Mouse (Mus musculus) central nervous system, embryonic 18 days (tissue): ENCODE results near the gene Hist1h2ao. TPM values are rescaled to one million over a fixed set of nuclear protein-coding genes. Genes with fewer than 3 reads are reported as not detected.

Source experiments
- polyA plus RNA-seq: library from polyadenylated mRNA; depleted of rRNA; stranded (reverse); fragments of >200 nt; gene quantifications from 2 replicates; pipeline ENCODE4 v1.2.3, GENCODE M21; 2012; rRNA removed

Hist1h2ao gene
- polyA plus RNA-seq = not detected in 2 replicates

GRCm38 (mm10) chr13:21810073-21810472 is at the start of gene Hist1h2ao, which contains the start of gene Hist1h2bq:
Gene Hist1h2ao (plus strand): TSS chr13:21810465.
Gene Hist1h2bq (minus strand): TSS chr13:21810197.

GRCm38 (mm10) chr13:21779767-21780731 is 30.2 kb upstream of the Hist1h2ao start, which contains the start of gene Hist1h1b:
Gene Hist1h1b (minus strand): TSS chr13:21780625.

GRCm38 (mm10) chr13:21783255-21783617 is 27.0 kb upstream of the Hist1h2ao start, which contains the start of gene Hist1h3i:
Gene Hist1h3i (minus strand): TSS chr13:21783370.

GRCm38 (mm10) chr13:21786899-21787629 is 23.2 kb upstream of the Hist1h2ao start, which contains the start of the genes Hist1h2an and Hist1h2bp:
Gene Hist1h2an (minus strand): TSS chr13:21787218.
Gene Hist1h2bp (plus strand): TSS chr13:21787461.

GRCm38 (mm10) chr13:21811539-21811938 is 1.3 kb downstream of the Hist1h2ao start, which contains the start of gene Hist1h4m:
Gene Hist1h4m (plus strand): TSS chr13:21811746.

GRCm38 (mm10) chr13:21831418-21832394 is 21.4 kb downstream of the Hist1h2ao start, which contains the start of gene Hist1h4n:
Gene Hist1h4n (minus strand): TSS chr13:21832196.

GRCm38 (mm10) chr13:21833461-21833860 is 23.2 kb downstream of the Hist1h2ao start, which contains the start of the genes Hist1h2ap and Hist1h2br:
Gene Hist1h2ap (minus strand): TSS chr13:21833507.
Gene Hist1h2br (plus strand): TSS chr13:21833743.

Other genes with a start within 250 kb of the Hist1h2ao start
- gene Olfr1364, start 228.7 kb upstream of the Hist1h2ao start, polyA plus RNA-seq = not detected in 2 replicates
- not detected in 2 replicates for gene Olfr1362, start 196.4 kb upstream of the Hist1h2ao start, polyA plus RNA-seq
- gene Olfr11, start 167.9 kb upstream of the Hist1h2ao start, polyA plus RNA-seq = not detected in 2 replicates
- not detected in 2 replicates for gene Olfr1361, start 147.1 kb upstream of the Hist1h2ao start, polyA plus RNA-seq
- not detected in 2 replicates for gene Olfr1360, start 133.1 kb upstream of the Hist1h2ao start, polyA plus RNA-seq
- not detected in 2 replicates for gene Olfr1359, start 112.4 kb upstream of the Hist1h2ao start, polyA plus RNA-seq
- 1.0 and 1.4 TPM in 2 replicates for gene Hist1h2bl, start 94.3 kb upstream of the Hist1h2ao start, polyA plus RNA-seq
- 3.4 and 7.2 TPM in 2 replicates for gene Hist1h2ai, start 94.0 kb upstream of the Hist1h2ao start, polyA plus RNA-seq
- gene Hist1h3h, start 92.8 kb upstream of the Hist1h2ao start, polyA plus RNA-seq = 7.7 and 8.9 TPM in 2 replicates
- 2.3 and 3.4 TPM in 2 replicates for gene Hist1h2bm, start 88.4 kb upstream of the Hist1h2ao start, polyA plus RNA-seq
- gene Hist1h4j, start 75.4 kb upstream of the Hist1h2ao start, polyA plus RNA-seq = 4.5 TPM in 2 replicates
- 5.4 and 10.0 TPM in 2 replicates for gene Hist1h4k, start 60.0 kb upstream of the Hist1h2ao start, polyA plus RNA-seq
- gene Hist1h2ak, start 56.6 kb upstream of the Hist1h2ao start, polyA plus RNA-seq = 4.8 and 5.9 TPM in 2 replicates
- gene Hist1h2bn, start 56.3 kb upstream of the Hist1h2ao start, polyA plus RNA-seq = 1.6 and 3.0 TPM in 2 replicates
- 0.70 and 1.2 TPM in 2 replicates for gene Hist1h1b, start 29.8 kb upstream of the Hist1h2ao start, polyA plus RNA-seq
- 6.0 and 8.7 TPM in 2 replicates for gene Hist1h3i, start 27.1 kb upstream of the Hist1h2ao start, polyA plus RNA-seq
- 1.2 and 1.3 TPM in 2 replicates for gene Hist1h2an, start 23.2 kb upstream of the Hist1h2ao start, polyA plus RNA-seq
- 0.28 and 0.64 TPM in 2 replicates for gene Hist1h2bp, start 23.0 kb upstream of the Hist1h2ao start, polyA plus RNA-seq
- gene Hist1h2bq, start 268 bp upstream of the Hist1h2ao start, polyA plus RNA-seq = 1.2 and 3.8 TPM in 2 replicates
- gene Hist1h4m, start 1.3 kb downstream of the Hist1h2ao start, polyA plus RNA-seq = not detected in 2 replicates
- gene Hist1h4n, start 21.7 kb downstream of the Hist1h2ao start, polyA plus RNA-seq = 7.9 and 9.3 TPM in 2 replicates
- 8.6 and 10.7 TPM in 2 replicates for gene Hist1h2ap, start 23.0 kb downstream of the Hist1h2ao start, polyA plus RNA-seq
- gene Hist1h2br, start 23.3 kb downstream of the Hist1h2ao start, polyA plus RNA-seq = 1.7 and 2.6 TPM in 2 replicates
- gene Zfp184, start 134.6 kb downstream of the Hist1h2ao start, polyA plus RNA-seq = 12.3 and 13.4 TPM in 2 replicates
- 0.03 and 0.04 TPM in 2 replicates for gene Pom121l2, start 170.7 kb downstream of the Hist1h2ao start, polyA plus RNA-seq
- gene Prss16, start 199.3 kb downstream of the Hist1h2ao start, polyA plus RNA-seq = not detected in 2 replicates
- gene Hist1h2ah, start 225.1 kb downstream of the Hist1h2ao start, polyA plus RNA-seq = 0.89 and 1.4 TPM in 2 replicates
- gene Hist1h2bk, start 225.4 kb downstream of the Hist1h2ao start, polyA plus RNA-seq = 2.4 and 3.9 TPM in 2 replicates
- gene Hist1h4i, start 230.9 kb downstream of the Hist1h2ao start, polyA plus RNA-seq = 7.9 and 9.4 TPM in 2 replicates
- 6.1 and 6.9 TPM in 2 replicates for gene Hist1h2ag, start 232.5 kb downstream of the Hist1h2ao start, polyA plus RNA-seq
- 3.2 and 4.0 TPM in 2 replicates for gene Hist1h2bj, start 232.7 kb downstream of the Hist1h2ao start, polyA plus RNA-seq